Mouse (Mus musculus) heart, postnatal 0 days (tissue): ENCODE results near the gene Hibch. TPM values are rescaled to one million over a fixed set of nuclear protein-coding genes. Genes with fewer than 3 reads are reported as not detected.

ENCODE experiments used
- ATAC-seq: fragments of 200-750 bp; cut with Nextera tagmentation; 2 replicates; pipeline ENCODE4 v1.8.0; 2017; ENCODE audit warnings: low read depth, moderate number of reproducible peaks, moderate library complexity; ENCODE audit not compliant: insufficient read depth
- DNase-seq: peaks from one replicate; pipeline ENCODE4 v3.0.0-alpha.2; 2016; ENCODE audit warnings: low spot score
- H3K27ac ChIP-seq: fragments of 300-500 bp; sonication (generic); 2 replicates; pipeline ENCODE4 v1.5.1; 2014; ENCODE audit warnings: low read depth, mild to moderate bottlenecking
- H3K27me3 ChIP-seq: fragments of 300-500 bp; sonication (generic); 2 replicates; pipeline ENCODE4 v1.6.1; 2014; ENCODE audit warnings: low read length, mixed read lengths; ENCODE audit not compliant: control insufficient read depth, insufficient read depth
- H3K36me3 ChIP-seq: fragments of 300-500 bp; sonication (generic); replicated peaks from 2 replicates; pipeline ENCODE4 v1.6.1; 2014; ENCODE audit warnings: low read length, mixed read lengths; ENCODE audit not compliant: control insufficient read depth, insufficient read depth
- H3K4me1 ChIP-seq: fragments of 300-500 bp; sonication (generic); 2 replicates; pipeline ENCODE4 v1.6.1; 2014; ENCODE audit warnings: antibody characterized with exemption; ENCODE audit not compliant: control insufficient read depth, insufficient read depth
- H3K4me2 ChIP-seq: fragments of 300-500 bp; sonication (generic); 2 replicates; pipeline ENCODE4 v1.6.1; 2014; ENCODE audit warnings: low read depth, mild to moderate bottlenecking, low read length, moderate library complexity
- H3K4me3 ChIP-seq: fragments of 300-500 bp; sonication (generic); 2 replicates; pipeline ENCODE4 v1.5.1; 2014; ENCODE audit warnings: low read depth, low read length
- H3K9ac ChIP-seq: fragments of 300-500 bp; sonication (generic); replicated peaks from 2 replicates; pipeline ENCODE4 v1.6.1; 2014; ENCODE audit warnings: low read depth, low read length, mixed read lengths
- H3K9me3 ChIP-seq: fragments of 300-500 bp; sonication (generic); replicated peaks from 2 replicates; pipeline ENCODE4 v1.6.1; 2016; ENCODE audit warnings: low read length; ENCODE audit not compliant: control insufficient read depth
- CTCF ChIP-seq: IDR thresholded peaks from 2 replicates; pipeline ENCODE4 v1.5.1; 2016; ENCODE audit warnings: antibody characterized with exemption, control low read depth, low read depth
- EP300 ChIP-seq: IDR thresholded peaks from 2 replicates; pipeline ENCODE4 v1.6.1; 2016; ENCODE audit warnings: antibody characterized with exemption, low read depth
- WGBS: fragments of 180-500 bp; shearing (Covaris S2); extraction: QIAGEN DNeasy Blood & Tissue Kit; methylation state at CpG from one replicate; pipeline ENCODE4 v1.1.7; 2014; 5-methylcytosine and 5-hydroxymethylcytosine counted together
- polyA plus RNA-seq: library from polyadenylated mRNA; unstranded; fragments of >200 nt; fragmentation: Nextera tagmentation; extraction: Ambion mirVana; gene quantifications from 2 replicates; pipeline ENCODE4 v1.2.1, GENCODE M21; 2015
- total RNA-seq: library from RNA; depleted of rRNA; stranded (reverse); fragments of >200 nt; gene quantifications from 2 replicates; pipeline ENCODE4 v1.2.3, GENCODE M21; 2014; ENCODE audit warnings: low replicate concordance; rRNA removed

Hibch gene
- total RNA-seq: 56.1 and 66.5 TPM in 2 replicates
- 55.3 and 58.5 TPM in 2 replicates for polyA plus RNA-seq

DNA sequence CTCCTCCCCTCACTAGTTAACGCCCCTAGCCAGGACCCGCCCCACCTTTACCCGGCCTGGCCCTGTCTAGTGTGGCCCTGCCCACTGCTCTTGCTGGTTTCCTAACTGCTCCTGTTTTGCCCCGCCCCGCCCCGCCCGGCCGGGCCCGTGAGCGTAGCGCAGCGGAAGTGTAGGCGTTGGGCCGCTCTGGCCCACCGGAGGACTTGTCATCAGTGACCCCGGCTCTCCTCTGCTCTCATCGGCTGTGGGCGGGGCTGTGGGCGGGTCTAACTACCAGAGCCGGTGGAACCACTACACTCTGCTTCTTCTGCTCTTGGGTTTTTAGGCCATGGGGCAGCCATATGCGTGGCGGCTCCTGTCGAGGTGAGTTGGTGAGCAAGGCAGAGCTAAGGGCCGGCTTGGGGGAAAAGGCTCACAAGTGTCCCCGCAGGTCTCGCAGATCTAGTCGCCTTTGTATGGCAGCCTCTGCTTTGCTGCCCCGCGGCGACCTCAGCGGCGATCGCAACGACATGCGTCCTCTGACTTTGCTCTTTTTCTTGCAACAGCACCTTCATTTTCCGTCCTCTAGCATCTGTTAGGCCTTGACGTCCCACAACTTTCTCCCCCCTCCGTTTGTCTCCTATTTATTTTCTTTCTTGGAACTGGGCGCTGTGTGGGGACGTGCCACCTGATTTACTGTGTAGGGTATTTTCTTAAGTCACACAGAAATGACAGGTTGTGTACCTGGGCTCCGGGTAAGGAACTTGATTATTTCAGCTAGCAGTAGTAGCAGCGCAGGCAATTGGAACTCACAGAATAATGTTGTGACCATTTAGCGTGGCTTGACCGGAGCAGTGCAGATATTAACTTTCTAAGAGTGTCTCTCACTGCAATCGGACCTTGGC, at the start of gene Hibch:
Gene Hibch, plus strand, starts transcription at position 148 of the 884 bp plus-strand sequence.
- H3K4me1 ChIP-seq: peaks cover 9% of the 10 kb centered on the region; the same call in 1 of the 2 replicates
- H3K9ac ChIP-seq: peak within 1 kb of the TSS; percentile 73
- no peaks in the 10 kb centered on the region for H3K9me3 ChIP-seq
- WGBS: 1% methylated on average over 45 of the region's 45 CpGs
- H3K4me3 ChIP-seq: peak within 1 kb of the TSS; percentile 58
- H3K36me3 ChIP-seq: no peaks in the 10 kb centered on the region
- peak within 1 kb of the TSS; percentile 84 for H3K27ac ChIP-seq
- TF ChIP-seq EP300 (peak; percentile 52; the same call in 1 of the 2 replicates), CTCF (no peak)
- ATAC-seq (peak; percentile 100), DNase-seq (peak; percentile 99)
- no peaks in the 10 kb centered on the region for H3K27me3 ChIP-seq
- peak within 1 kb of the TSS; percentile 71 for H3K4me2 ChIP-seq

DNA sequence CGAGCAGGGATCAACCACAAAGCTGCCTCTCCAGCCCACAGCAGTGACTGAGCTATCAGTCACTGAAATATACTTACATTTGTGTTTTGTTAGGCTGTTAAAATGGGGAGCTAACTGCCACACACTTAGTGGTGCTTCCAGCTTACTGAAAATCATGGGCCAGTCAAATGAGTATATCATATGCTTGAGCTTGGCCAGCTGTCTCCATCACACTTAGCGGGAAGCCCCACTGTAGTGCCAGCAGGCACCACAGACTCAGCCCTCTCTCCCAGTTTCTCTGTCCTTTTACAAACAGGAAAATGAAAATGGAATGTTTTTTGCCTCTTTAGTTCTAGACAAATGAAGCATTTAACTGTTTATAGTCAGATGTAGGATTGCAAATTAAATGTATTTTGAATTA, 48.8 kb upstream of the Hibch start:
- H3K36me3 ChIP-seq: peaks cover 28% of the 10 kb centered on the region
- TF ChIP-seq EP300 (no peak), CTCF (no peak)
- DNase-seq (no peak), ATAC-seq (no peak)
- H3K4me2 ChIP-seq: no peak overlapping the region
- WGBS: 89% methylated on average over 2 of the region's 2 CpGs
- H3K9me3 ChIP-seq: no peaks in the 10 kb centered on the region
- H3K27ac ChIP-seq: no peak overlapping the region
- H3K9ac ChIP-seq: no peak overlapping the region
- no peak overlapping the region for H3K4me3 ChIP-seq
- no peaks in the 10 kb centered on the region for H3K27me3 ChIP-seq
- peaks cover 18% of the 10 kb centered on the region for H3K4me1 ChIP-seq

DNA sequence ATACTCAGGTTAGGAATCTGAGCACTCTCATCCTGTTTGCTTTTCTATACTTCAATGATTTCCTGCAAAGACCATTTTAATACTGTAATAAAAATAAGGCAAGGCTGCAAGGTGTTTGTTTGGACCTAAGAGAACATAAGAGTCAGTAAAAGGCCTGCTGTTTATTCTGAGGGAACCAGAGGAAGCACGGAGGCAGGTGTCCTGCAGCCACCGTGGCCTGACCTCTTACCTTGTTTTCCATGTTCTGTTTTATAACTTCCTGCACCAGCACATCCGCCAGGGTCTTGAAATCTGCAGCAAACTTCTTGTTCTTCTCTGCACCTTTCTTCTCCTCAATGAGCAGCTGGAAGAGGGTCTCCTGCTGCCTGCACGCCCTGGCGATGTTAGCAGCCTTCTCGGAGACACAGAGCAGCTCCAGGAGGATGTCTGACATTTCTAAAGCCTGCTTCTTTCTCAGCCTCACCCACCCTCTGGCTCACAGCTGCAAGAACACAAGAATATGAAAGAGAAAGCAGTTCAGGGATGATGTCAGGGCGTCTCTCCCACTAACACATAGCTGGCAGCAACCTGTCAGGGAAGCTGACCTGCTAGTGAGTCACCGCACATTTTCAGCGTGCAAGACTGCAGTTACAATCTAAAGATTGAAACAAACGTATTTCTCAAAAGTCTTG, 45.5 kb upstream of the Hibch start:
- peak overlapping the region; percentile 53 for H3K4me2 ChIP-seq
- H3K9me3 ChIP-seq: no peaks in the 10 kb centered on the region
- 33% methylated on average over 10 of the region's 10 CpGs for WGBS
- peak; percentile 48 for DNase-seq
- peak overlapping the region; percentile 11; the same call in 1 of the 2 replicates for H3K4me3 ChIP-seq
- H3K4me1 ChIP-seq: peaks cover 18% of the 10 kb centered on the region
- H3K27me3 ChIP-seq: no peaks in the 10 kb centered on the region
- no peak overlapping the region for H3K9ac ChIP-seq
- H3K27ac ChIP-seq: peak overlapping the region; percentile 71
- TF ChIP-seq CTCF: no peak
- TF ChIP-seq EP300: no peak
- peak; percentile 61 for ATAC-seq
- peaks cover 8% of the 10 kb centered on the region for H3K36me3 ChIP-seq

DNA sequence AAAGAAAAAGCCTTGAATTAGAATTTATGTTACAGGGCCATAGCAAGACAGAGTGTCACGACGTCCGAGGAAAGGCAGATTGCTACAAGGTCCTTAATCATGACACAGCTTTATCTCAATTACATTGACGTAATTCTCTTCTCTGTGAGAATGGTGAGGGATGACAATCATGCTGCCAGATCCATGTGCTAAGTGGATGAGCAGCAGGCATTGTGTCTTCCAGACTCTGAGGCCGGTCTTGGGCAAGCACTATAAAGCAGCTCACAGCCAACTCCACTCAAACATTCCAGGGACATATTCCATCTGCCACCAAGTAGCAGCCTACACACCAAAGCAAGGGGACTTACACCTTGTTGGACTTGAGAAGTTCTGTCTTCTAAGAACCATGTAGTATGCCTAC, 45.0 kb upstream of the Hibch start:
- Histone ChIP-seq H3K4me1 (peaks cover 18% of the 10 kb centered on the region), H3K9me3 (no peaks in the 10 kb centered on the region), H3K27ac (peak overlapping the region; percentile 71), H3K9ac (no peak overlapping the region; the same call in 1 of the 2 replicates), H3K36me3 (peaks cover 8% of the 10 kb centered on the region; the same call in 1 of the 2 replicates), H3K4me2 (peak overlapping the region; percentile 53), H3K27me3 (no peaks in the 10 kb centered on the region), H3K4me3 (peak overlapping the region; percentile 11; the same call in 1 of the 2 replicates)
- WGBS: 20% methylated on average over 5 of the region's 5 CpGs
- peak; percentile 55 for ATAC-seq
- peak; percentile 13 for DNase-seq
- TF ChIP-seq CTCF (no peak), EP300 (no peak)

DNA sequence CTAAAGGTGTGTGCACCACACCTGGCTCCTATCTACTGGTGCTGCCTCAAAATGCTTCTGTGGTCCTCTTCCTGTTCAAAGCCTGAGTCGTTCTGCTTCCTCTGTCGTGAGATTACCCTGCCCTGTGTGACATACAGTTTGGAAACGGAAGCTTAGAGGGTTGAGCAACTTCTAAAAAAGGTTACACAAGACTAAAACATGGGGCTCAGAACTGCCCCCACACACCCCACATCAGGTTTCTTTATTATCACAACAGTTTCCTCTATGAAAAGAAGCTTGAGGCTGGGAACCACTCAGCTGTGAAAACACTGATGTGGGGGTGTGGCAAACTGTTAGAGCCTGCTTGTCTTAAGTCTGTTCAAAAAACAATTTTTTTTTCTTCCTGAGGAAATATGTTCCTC, 44.4 kb upstream of the Hibch start:
- H3K4me1 ChIP-seq: peaks cover 18% of the 10 kb centered on the region
- no peaks in the 10 kb centered on the region for H3K27me3 ChIP-seq
- TF ChIP-seq EP300 (no peak), CTCF (no peak)
- no peaks in the 10 kb centered on the region for H3K9me3 ChIP-seq
- H3K4me3 ChIP-seq: no peak overlapping the region
- H3K4me2 ChIP-seq: peak overlapping the region; percentile 53; the same call in 1 of the 2 replicates
- ATAC-seq (peak; percentile 28; the same call in 1 of the 2 replicates), DNase-seq (peak; percentile 31)
- H3K27ac ChIP-seq: peak overlapping the region; percentile 71
- 37% methylated on average over 3 of the region's 3 CpGs for WGBS
- H3K36me3 ChIP-seq: peaks cover 5% of the 10 kb centered on the region; the same call in 1 of the 2 replicates
- no peak overlapping the region for H3K9ac ChIP-seq
